Mouse (Mus musculus) hematopoietic stem cell, adult 5-6 weeks (primary cell): ENCODE measurements around the gene Irs2. TPM values are rescaled to one million over a fixed set of nuclear protein-coding genes. Genes with fewer than 3 reads are reported as not detected.

Experiments used
- ATAC-seq, 2 experiments: fragments of 125-278 bp in 1 of 2; replicated peaks in 1 of 2; 2 replicates each; pipeline ENCODE4 v1.8.0; 2016 to 2017; ENCODE audit warnings: inconsistent platforms in 2 of 2, mild to moderate bottlenecking in 2 of 2, moderate number of reproducible peaks in 2 of 2, low read depth in 1 of 2, moderate TSS enrichment in 1 of 2; ENCODE audit not compliant: low FRiP score in 2 of 2, poor library complexity in 2 of 2, severe bottlenecking in 2 of 2, insufficient read depth in 1 of 2, low TSS enrichment in 1 of 2
- total RNA-seq: library from RNA; stranded (forward); fragments of 172-1452, 232-1000 nt; gene quantifications from 2 replicates; pipeline ENCODE4 v1.2.3, GENCODE M21; 2017

Gene Irs2
- total RNA-seq, 1 experiment from 2014 or later = 11.1 TPM

DNA sequence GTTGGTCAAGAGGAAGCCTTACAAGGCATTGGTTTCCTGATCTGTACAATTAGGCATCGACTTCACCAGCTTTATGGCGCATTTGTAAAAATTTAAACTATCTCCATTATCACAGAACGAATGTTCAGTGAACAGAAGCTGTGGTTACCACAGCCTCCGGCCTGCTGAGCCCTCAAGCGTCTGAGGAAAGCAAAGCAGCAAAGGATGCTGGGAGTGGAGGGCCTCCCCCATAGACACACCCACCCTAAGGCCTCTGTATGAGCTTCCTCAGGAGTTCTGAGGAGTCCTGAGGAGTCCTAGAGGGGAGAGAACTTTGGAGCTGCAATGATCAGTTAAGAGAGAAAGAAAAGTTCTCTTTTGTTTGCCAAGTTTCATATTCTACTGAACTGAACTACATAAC is 36.7 kb downstream of the Irs2 start:
- ATAC-seq = peak; percentile 79 to 89

- ATAC-seq = no peak
These were observed 37.5 kb downstream of the Irs2 start for GRCm38 (mm10) chr8:10970496-10971456.

DNA sequence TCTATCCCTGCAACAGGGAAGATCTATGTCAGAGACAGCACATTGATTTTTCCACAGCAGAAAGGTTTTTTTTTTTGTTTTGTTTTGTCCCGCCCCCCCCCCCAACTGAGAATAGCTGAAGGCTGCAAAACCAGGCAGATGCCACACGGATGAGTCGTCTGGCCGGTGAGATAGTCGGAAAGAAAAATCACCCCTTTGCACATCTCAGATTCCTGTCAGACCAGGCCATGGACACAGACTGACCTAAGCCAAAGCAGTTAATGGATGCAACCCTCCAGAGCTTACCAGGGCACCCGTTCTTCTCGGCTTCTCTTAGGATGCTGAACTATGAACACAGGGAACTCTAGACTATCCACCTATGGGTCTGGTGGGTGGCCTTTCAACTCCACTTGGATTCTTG is 39.6 kb downstream of the Irs2 start:
- ATAC-seq = no peak

- no peak for ATAC-seq
These were observed 42.7 kb downstream of the Irs2 start for GRCm38 (mm10) chr8:10965401-10966117.

GRCm38 (mm10) chr8:10964511-10965099 is 43.7 kb downstream of the Irs2 start:
- peak; percentile 63 to 73 for ATAC-seq

DNA sequence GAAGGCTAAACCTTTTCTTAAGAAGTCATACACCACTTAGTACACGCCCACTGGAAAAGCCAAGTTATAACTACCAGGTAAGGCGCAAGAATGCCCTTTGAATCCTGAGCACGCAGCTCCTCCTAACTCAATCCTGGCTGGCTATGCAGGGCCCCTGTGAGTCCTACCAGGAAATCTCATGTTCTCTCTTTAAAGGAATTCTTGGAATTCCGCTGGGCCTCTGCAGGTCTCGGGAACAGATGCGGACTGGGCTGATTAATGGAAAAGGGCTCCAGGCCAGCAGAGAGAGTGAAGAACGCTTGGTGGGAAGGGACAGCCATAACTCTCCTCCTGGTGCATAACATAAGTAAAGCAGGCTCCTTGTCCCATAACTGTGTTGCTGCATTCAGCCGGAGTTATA is 46.3 kb downstream of the Irs2 start:
- ATAC-seq = no peak

GRCm38 (mm10) chr8:10960277-10960819 is 47.9 kb downstream of the Irs2 start:
- ATAC-seq = no peak

DNA sequence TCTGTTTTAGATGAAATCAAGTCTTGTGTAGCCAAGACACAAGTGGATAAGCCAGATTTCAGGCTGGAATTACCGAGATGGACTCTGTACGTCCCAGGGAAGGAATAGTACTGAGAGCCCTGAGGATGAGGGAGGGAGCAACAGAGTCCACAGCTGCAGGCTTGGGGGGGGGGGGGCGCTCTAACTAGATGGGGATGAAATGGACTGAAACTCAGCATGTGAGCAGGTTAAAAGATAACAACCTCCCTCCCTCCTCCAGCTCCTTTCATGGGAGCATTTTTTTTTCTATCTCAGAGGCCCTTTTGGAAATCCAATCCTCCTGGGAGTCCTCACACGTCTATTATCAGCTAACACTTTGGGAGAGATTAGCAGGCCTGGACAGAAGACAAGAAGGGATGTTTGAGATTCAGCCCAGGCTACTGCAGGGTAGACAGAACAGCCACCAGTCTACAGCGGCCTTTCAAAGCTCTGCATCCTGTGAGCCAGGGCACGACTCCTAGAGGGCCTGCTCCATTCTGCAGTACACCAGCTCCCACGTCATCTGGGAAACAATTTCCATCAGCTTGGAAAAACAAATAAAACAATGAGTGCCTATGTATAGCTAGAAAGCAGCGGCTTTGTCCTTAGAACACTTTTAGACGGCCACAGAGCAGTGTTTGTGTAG is 50.8 kb downstream of the Irs2 start:
- no peak for ATAC-seq

GRCm38 (mm10) chr8:10953346-10954053 is 54.8 kb downstream of the Irs2 start:
- ATAC-seq = peak; percentile 63 to 76

- no peak for ATAC-seq
These were observed 55.6 kb downstream of the Irs2 start for GRCm38 (mm10) chr8:10952706-10953105.

GRCm38 (mm10) chr8:10952235-10952634 is 56.0 kb downstream of the Irs2 start:
- ATAC-seq = no peak

- ATAC-seq = no peak
These were observed 56.7 kb downstream of the Irs2 start for GRCm38 (mm10) chr8:10951567-10951966.

GRCm38 (mm10) chr8:10945939-10946740 is 62.1 kb downstream of the Irs2 start:
- peak; percentile 97 to 98 for ATAC-seq

DNA sequence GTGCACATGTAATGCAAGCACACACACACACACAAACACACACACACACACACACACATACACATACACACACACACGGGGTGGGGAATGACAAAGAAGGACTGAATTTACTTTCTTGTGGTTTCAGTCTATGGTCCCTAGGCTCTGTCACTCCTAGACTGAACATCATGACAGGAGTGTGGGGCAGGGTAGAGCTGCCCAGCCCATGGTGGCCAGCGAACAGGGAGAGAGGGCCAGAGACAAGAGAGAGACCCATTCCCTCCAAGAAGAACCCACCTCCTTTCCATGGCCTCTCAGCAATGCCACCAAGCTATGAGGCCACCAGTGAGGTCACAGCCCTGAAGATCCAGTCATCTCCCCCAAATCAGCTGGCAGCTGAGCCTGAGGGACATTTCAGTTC is 62.8 kb downstream of the Irs2 start:
- no peak for ATAC-seq

GRCm38 (mm10) chr8:10943314-10944060 is 64.8 kb downstream of the Irs2 start:
- no peak for ATAC-seq
